Mouse (Mus musculus): Measurements from ENCODE around the gene Gm10392. TPM values are rescaled to one million over a fixed set of nuclear protein-coding genes. Genes with fewer than 3 reads are reported as not detected.

Gene Gm10392
- total RNA-seq, 2 experiments from 2014 or later: not detected

GRCm38 (mm10) chr11:77508068-77509021, 10.7 kb downstream of the Gm10392 start:
- peak; percentile 72 for ATAC-seq (replicated peaks; ENCODE audit: poor library complexity, severe bottlenecking)

GRCm38 (mm10) chr11:77507426-77507825, 11.6 kb downstream of the Gm10392 start:
- no peak for ATAC-seq (replicated peaks; ENCODE audit: poor library complexity, severe bottlenecking)

GRCm38 (mm10) chr11:77506941-77507340, 12.1 kb downstream of the Gm10392 start:
- ATAC-seq (replicated peaks; ENCODE audit: poor library complexity, severe bottlenecking): no peak

- ATAC-seq (replicated peaks; ENCODE audit: poor library complexity, severe bottlenecking): no peak
These were observed 12.7 kb downstream of the Gm10392 start for GRCm38 (mm10) chr11:77506273-77506672.

GRCm38 (mm10) chr11:77505291-77505980, 13.6 kb downstream of the Gm10392 start:
- ATAC-seq (replicated peaks; ENCODE audit: poor library complexity, severe bottlenecking): no peak

GRCm38 (mm10) chr11:77504377-77504776, 14.6 kb downstream of the Gm10392 start:
- no peak for ATAC-seq (replicated peaks; ENCODE audit: poor library complexity, severe bottlenecking)

GRCm38 (mm10) chr11:77503511-77503910, 15.5 kb downstream of the Gm10392 start:
- no peak for ATAC-seq (replicated peaks; ENCODE audit: poor library complexity, severe bottlenecking)

GRCm38 (mm10) chr11:77502481-77502880, 16.5 kb downstream of the Gm10392 start:
- no peak for ATAC-seq (replicated peaks; ENCODE audit: poor library complexity, severe bottlenecking)

- no peak for ATAC-seq (replicated peaks; ENCODE audit: poor library complexity, severe bottlenecking)
These were observed 17.0 kb downstream of the Gm10392 start for GRCm38 (mm10) chr11:77501971-77502370.

GRCm38 (mm10) chr11:77501392-77501791, 17.6 kb downstream of the Gm10392 start:
- peak; percentile 57 for ATAC-seq (replicated peaks; ENCODE audit: poor library complexity, severe bottlenecking)

- no peak for ATAC-seq (replicated peaks; ENCODE audit: poor library complexity, severe bottlenecking)
These were observed 18.4 kb downstream of the Gm10392 start for GRCm38 (mm10) chr11:77500361-77501325.

GRCm38 (mm10) chr11:77499354-77499753, 19.6 kb downstream of the Gm10392 start:
- no peak for ATAC-seq (replicated peaks; ENCODE audit: poor library complexity, severe bottlenecking)

GRCm38 (mm10) chr11:77498261-77499139, 20.5 kb downstream of the Gm10392 start:
- no peak for ATAC-seq (replicated peaks; ENCODE audit: poor library complexity, severe bottlenecking)

GRCm38 (mm10) chr11:77497851-77498250, 21.1 kb downstream of the Gm10392 start:
- ATAC-seq (replicated peaks; ENCODE audit: poor library complexity, severe bottlenecking): no peak

- ATAC-seq (replicated peaks; ENCODE audit: poor library complexity, severe bottlenecking): peak; percentile 8
These were observed 21.6 kb downstream of the Gm10392 start for GRCm38 (mm10) chr11:77497341-77497756.

GRCm38 (mm10) chr11:77495507-77495906, 23.5 kb downstream of the Gm10392 start:
- no peak for ATAC-seq (replicated peaks; ENCODE audit: poor library complexity, severe bottlenecking)

- ATAC-seq (replicated peaks; ENCODE audit: poor library complexity, severe bottlenecking): no peak
These were observed 24.2 kb downstream of the Gm10392 start for GRCm38 (mm10) chr11:77494782-77495181.

GRCm38 (mm10) chr11:77494344-77494676, 24.7 kb downstream of the Gm10392 start:
- peak; percentile 3 for ATAC-seq (replicated peaks; ENCODE audit: poor library complexity, severe bottlenecking)

Measured in granulocyte monocyte progenitor cell, adult 5-6 weeks (primary cell).